Mouse (Mus musculus): Measurements from ENCODE around the gene Fbrsl1.

DNA sequence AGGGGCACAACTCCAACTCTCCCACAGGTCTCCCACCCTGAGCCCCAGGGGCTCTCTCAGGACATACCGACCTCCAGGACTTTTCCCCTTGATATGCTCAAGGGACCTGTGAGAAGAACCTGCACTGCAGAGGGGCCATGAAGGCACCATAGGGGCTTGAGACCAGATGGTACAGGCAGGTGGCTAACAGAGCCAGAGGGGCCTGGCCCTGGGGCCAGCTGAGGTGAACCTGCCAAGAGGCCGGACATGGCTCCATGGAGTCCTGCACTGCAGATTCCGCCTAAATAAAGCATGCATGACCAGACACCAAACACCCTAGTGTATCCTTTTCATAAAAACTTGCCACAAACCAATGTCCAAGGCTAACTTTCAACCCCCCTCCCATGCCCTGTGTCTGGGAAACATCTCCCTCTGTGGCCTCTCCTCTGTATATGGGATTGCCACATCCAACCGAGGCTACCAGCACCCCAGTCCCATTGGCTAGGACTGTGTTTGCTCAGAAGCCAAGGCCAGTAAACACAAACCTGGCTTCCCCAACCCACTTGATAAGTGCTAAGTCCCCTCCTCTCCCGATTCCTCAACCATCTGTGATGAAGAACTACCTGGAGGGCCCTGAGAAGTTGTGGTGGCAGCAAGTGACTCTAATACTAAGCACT is 53.2 kb downstream of the Fbrsl1 start:
- TF ChIP-seq CTCF (IDR thresholded peaks at IDR 0.05; ENCODE audit: borderline replicate concordance, insufficient read depth, low read length) (no peak), POLR2A (IDR thresholded peaks at IDR 0.05; ENCODE audit: low read depth, low read length) (no peak)

All from embryonic fibroblast, embryonic 13.5 days (primary cell).